In the genomic region with DNA sequence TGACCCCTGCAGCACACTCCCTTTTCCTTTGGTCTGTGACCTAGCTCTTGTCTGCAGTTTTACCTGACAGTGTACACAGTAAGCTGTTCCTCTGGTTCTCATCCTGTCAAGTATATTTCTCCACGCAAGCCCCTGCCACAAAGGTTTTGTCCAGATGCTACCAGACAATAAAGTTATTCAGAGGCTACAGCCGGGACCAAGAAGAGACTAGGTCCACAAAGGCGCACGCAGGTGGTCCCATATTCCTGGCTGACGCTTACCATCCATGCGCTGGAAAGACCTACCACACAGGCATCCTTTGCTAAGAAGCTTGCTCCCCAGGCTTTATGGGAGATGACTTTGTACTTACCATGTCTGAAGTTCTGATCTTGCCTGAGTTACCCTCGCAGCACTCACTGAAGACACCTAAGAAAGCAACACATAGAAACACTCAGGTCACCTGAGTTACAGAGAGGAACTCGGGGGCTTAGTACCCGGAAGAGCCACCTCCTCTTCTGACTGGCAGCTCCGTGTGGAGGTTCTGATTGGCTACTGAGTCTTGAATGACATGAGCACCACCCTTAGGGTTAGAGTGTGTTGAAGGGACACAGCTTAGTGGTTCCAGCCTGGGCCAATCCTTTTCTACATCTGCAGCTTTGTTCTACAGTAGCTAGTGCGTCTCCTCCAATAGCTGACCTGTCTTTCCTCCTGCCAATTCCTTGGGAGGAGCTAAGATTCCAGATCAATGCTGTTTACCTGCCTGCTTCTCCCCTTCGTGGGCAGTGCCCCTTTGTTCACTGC, we compare ENCODE assay signal across 7 mouse cellular contexts. TPM values are rescaled to one million over a fixed set of nuclear protein-coding genes. Genes with fewer than 3 reads are reported as not detected.
DNase-seq lines count a peak whose midpoint lies in the region; ATAC-seq and TF ChIP-seq lines count a peak whose summit lies in the region.
"Not testable (repeated sequence)": the region's sequence is repeated elsewhere in the genome, so short reads cannot be mapped to it uniquely, and the experiment has no call there.
"Had no signal": no experiment of that assay in that cellular context is flagged by ENCODE, and none has a peak within 500 bp of the region (broad histone marks: within the 10 kb centered on the region; RNA-seq: fewer than 3 reads in every experiment).

A gene (minus strand): TSS at position 471 of the 780 bp plus-strand sequence.

- TF ChIP-seq POLR2A in myocyte (IDR thresholded peaks at IDR 0.05; ENCODE audit: insufficient read length, low read depth) = not testable (repeated sequence)

- peak within 1 kb of the TSS; percentile 62 for H3K4me2 ChIP-seq in myocyte (ENCODE audit: low read depth)

- H3K4me1 ChIP-seq in E14TG2a.4 (replicated peaks; ENCODE audit: low read depth, low read length) (peaks cover 24% of the 10 kb centered on the region), G1E (ENCODE audit: insufficient read depth, low read depth, low read length) (peaks cover 13% of the 10 kb centered on the region)

- TF ChIP-seq CTCF in E14TG2a.4 (conservative IDR thresholded peaks at IDR 0.05; ENCODE audit: low read length); G1E (IDR thresholded peaks at IDR 0.05; ENCODE audit: low read depth, low read length): not testable (repeated sequence)

- ATAC-seq in G1E (ENCODE audit: extremely low read depth, insufficient number of reproducible peaks, low FRiP score, poor library complexity, severe bottlenecking) = peak; percentile 98

- H3K9me3 ChIP-seq in E14TG2a.4 (ENCODE audit: low read length); G1E (replicated peaks): not testable (repeated sequence)

- not testable (repeated sequence) for H3K79me2 ChIP-seq in myocyte (ENCODE audit: control insufficient read depth, insufficient read depth)

- DNase-seq in 416B (ENCODE audit: low read depth) = peak; percentile 19
- peak; percentile 40 for DNase-seq in G1E (ENCODE audit: low spot score)
- peak; percentile 82 for DNase-seq in WW6 (ENCODE audit: low read depth, low spot score)
- peak; percentile 92 for DNase-seq in heart, adult 11 months

- H3ac ChIP-seq in myocyte (ENCODE audit: control insufficient read depth, insufficient read length) = not testable (repeated sequence)

- H3K4me3 ChIP-seq in E14TG2a.4 (replicated peaks; ENCODE audit: low read length) = peak within 1 kb of the TSS; percentile 85
- H3K4me3 ChIP-seq in G1E (ENCODE audit: low read depth, low read length) = peak within 1 kb of the TSS; percentile 70
- H3K4me3 ChIP-seq in myocyte = peak within 1 kb of the TSS; percentile 16

- peaks cover 27% of the 10 kb centered on the region for H3K36me3 ChIP-seq in E14TG2a.4 (ENCODE audit: insufficient read depth, low read length)
- H3K36me3 ChIP-seq in G1E (replicated peaks); myocyte (ENCODE audit: control insufficient read depth, insufficient read depth): not testable (repeated sequence)

- not testable (repeated sequence) for H3K27me3 ChIP-seq in E14TG2a.4 (ENCODE audit: insufficient read depth, low read length); G1E (ENCODE audit: insufficient read depth, low read length); myocyte (ENCODE audit: control insufficient read depth, insufficient read depth, insufficient read length)

RNA-seq across cellular contexts. Expression of the gene that starts here (rescaled TPM):
- total RNA-seq in G1E (2014; fragmentation: Nextera tagmentation) (17.8 and 19.7 TPM in 2 replicates), G1E (2017) (15.8 and 19.7 TPM in 2 replicates)
- polyA plus RNA-seq in G1E (2012) (0.13 TPM in 2 replicates), myocyte (2012; fragmentation: generic; extraction: Trizol) (0.12 TPM)
- polyA plus RNA-seq: adrenal gland, adult 2 months had no signal

Comparison
In these comparisons a context has a peak if more than half of its experiments do, and no peak if none do; other contexts are left out.
1. Peak in every context shown above with its lines: DNase-seq, ATAC-seq and H3K4me3 ChIP-seq.
2. DNase-seq: peak in every context shown above with its lines; median percentile 92 in heart, adult 11 months; 82 in WW6; 40 in G1E; 19 in 416B.
3. H3K4me3 ChIP-seq: peak in every context shown above with its lines; median percentile 85 in E14TG2a.4; 70 in G1E; 16 in myocyte.